Mouse (Mus musculus) urinary bladder, postnatal 14 days (tissue): Measurements from ENCODE around the gene Myoc.

Source experiments
- DNase-seq: peaks from one replicate; pipeline ENCODE4 v3.0.0; 2021; ENCODE audit warnings: low spot score

Gene Myoc

GRCm38 (mm10) chr1:162648416-162648815 is 9.5 kb downstream of the Myoc start:
- DNase-seq, result no peak

DNA sequence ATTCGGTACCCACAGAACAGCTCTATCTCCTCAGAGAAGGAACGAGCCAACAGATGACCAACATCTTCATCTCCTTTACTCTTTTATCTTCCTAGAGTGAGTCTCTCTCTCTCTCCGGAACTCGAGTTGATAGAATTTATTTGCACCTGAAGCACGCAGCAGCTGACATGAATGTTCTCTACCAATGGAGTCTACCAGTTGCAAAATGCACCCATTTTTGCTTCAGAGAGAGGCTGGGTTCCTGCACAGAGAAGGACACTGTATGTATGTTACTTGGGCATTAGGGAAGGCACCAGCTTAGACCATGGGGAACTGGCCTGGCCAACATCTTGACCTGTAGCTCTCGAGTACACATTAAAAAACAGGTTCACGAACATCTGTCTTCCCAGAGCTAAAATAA is 19.2 kb downstream of the Myoc start, which contains the start of gene Myocos:
Gene Myocos, minus strand, starts transcription at position 101 of the 400 bp plus-strand sequence.
- no peak for DNase-seq

DNA sequence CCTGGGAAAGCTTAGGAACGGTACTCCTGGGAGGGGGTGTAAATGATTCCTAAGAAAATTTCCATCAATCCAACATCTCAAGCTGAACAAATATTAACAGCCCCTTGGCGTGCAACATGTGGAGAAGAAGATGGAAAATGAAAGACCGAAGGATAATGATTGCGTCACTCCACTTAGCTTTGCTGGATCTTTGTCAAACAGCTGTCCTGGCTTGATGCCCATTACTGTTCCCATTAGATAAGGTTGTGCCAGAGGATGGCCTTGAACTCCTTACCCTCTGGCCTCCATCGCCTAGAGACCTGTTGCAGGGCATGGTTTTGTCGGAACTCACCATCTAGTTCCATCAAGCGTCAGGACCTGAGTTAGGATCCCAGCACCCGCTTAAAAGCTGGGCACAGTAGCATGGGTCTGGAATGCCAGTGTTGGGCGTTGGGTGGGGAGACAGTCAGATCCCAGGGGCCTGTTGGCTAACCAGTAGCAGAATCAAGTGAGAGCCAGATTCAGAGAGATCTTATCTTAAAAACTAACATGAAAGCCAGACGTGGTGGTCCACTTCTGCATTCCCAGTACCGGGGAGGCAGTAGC is 21.4 kb downstream of the Myoc start:
- no peak for DNase-seq

GRCm38 (mm10) chr1:162664826-162665475 is 26.0 kb downstream of the Myoc start:
- peak; percentile 81 for DNase-seq

DNA sequence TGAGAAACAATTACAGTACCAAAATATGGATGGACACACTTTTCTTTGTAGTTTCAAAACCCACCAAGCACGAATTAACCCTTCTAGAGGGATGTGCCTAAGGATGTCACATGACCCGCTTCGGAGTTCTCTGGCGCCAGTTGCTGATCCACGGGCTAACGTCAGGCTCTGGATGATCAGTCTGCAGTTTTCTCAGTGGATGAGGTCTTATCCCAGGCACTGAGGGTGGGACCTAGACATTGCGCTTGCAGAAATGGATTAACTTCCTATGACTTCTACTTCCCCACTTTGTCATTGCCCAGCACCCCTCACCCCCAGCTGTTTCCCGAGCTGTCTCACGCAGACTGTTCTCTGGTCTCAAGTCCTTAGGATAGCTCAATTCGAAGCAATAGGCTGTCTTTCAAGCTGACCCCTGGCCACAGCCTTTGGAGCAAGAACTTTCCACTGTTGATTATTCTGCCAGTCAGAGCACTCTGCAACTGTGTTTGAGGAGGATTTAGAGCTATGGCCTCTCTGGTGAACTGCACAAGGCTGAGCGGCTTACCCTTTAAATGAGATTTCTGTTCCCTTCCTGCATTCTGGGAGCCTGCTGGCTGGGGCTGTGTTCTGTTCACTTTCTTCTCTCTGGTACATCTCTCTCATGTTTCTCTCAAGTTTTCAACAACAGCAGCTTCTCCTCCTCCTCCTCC is 26.7 kb downstream of the Myoc start:
- DNase-seq, result no peak

GRCm38 (mm10) chr1:162693721-162694120 is 54.8 kb downstream of the Myoc start:
- no peak for DNase-seq

GRCm38 (mm10) chr1:162697866-162698265 is 58.9 kb downstream of the Myoc start:
- no peak for DNase-seq
